Mouse (Mus musculus): ENCODE data around the gene Slc12a3. TPM values are rescaled to one million over a fixed set of nuclear protein-coding genes. Genes with fewer than 3 reads are reported as not detected.
"Not testable (repeated sequence)": the region's sequence is repeated elsewhere in the genome, so short reads cannot be mapped to it uniquely, and the experiment has no call there.

Gene Slc12a3
- polyA plus RNA-seq, 1 experiment from 2014 or later: 0.05 TPM

GRCm38 (mm10) chr8:94392147-94392546 is 63.1 kb downstream of the Slc12a3 start:
- 85% methylated on average over 12 of the region's 12 CpGs for WGBS
- H3K4me3 ChIP-seq (ENCODE audit: low read depth, low read length): no peak overlapping the region
- DNase-seq (ENCODE audit: low spot score) (peak; percentile 62), ATAC-seq (replicated peaks; ENCODE audit: low FRiP score, low TSS enrichment, low read depth) (no peak)
- H3K4me2 ChIP-seq (ENCODE audit: low read length): no peak overlapping the region
- no peaks in the 10 kb centered on the region for H3K9me3 ChIP-seq (ENCODE audit: control insufficient read depth, low read length)
- no peak overlapping the region for H3K27ac ChIP-seq (ENCODE audit: low read depth)
- H3K27me3 ChIP-seq (replicated peaks; ENCODE audit: control insufficient read depth, insufficient read depth, low read length): no peaks in the 10 kb centered on the region
- H3K4me1 ChIP-seq (replicated peaks; ENCODE audit: control insufficient read depth, insufficient read depth, low read length): peaks cover 4% of the 10 kb centered on the region
- peaks cover 72% of the 10 kb centered on the region for H3K36me3 ChIP-seq (ENCODE audit: control insufficient read depth, insufficient read depth, low read length)
- no peak overlapping the region for H3K9ac ChIP-seq (ENCODE audit: low read length)

DNA sequence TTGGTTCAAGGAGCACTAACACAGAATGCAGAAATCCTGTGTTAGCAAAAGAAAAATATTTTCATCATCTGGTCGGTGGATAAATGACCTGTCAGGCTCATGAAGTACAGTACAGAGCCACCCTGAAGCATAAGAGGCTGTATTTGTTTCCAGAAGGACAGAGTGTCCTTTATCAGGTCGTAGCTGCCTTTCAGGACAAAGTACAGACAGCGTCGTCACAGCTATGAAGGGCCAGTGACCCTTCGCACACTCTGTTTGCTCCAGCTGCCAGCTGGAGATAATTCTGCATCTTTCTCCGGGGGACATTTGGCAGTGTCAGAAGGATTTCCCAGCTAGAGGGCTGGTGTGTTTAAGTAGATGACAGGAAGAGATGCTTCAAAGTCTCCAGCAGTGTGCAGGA is 63.6 kb downstream of the Slc12a3 start:
- H3K27ac ChIP-seq (ENCODE audit: low read depth): no peak overlapping the region
- no peaks in the 10 kb centered on the region for H3K9me3 ChIP-seq (ENCODE audit: control insufficient read depth, low read length)
- DNase-seq (ENCODE audit: low spot score): no peak
- H3K4me1 ChIP-seq (replicated peaks; ENCODE audit: control insufficient read depth, insufficient read depth, low read length): peaks cover 3% of the 10 kb centered on the region
- no peaks in the 10 kb centered on the region for H3K27me3 ChIP-seq (replicated peaks; ENCODE audit: control insufficient read depth, insufficient read depth, low read length)
- H3K36me3 ChIP-seq (ENCODE audit: control insufficient read depth, insufficient read depth, low read length): peaks cover 72% of the 10 kb centered on the region
- no peak for ATAC-seq (replicated peaks; ENCODE audit: low FRiP score, low TSS enrichment, low read depth)
- no peak overlapping the region for H3K4me3 ChIP-seq (ENCODE audit: low read depth, low read length)
- WGBS: 45% methylated on average over 6 of the region's 6 CpGs
- H3K4me2 ChIP-seq (ENCODE audit: low read length): no peak overlapping the region
- H3K9ac ChIP-seq (ENCODE audit: low read length): no peak overlapping the region

GRCm38 (mm10) chr8:94395851-94396540 is 67.0 kb downstream of the Slc12a3 start:
- H3K4me1 ChIP-seq (replicated peaks; ENCODE audit: control insufficient read depth, insufficient read depth, low read length): no peaks in the 10 kb centered on the region
- 89% methylated on average over 6 of the region's 6 CpGs for WGBS
- H3K9ac ChIP-seq (ENCODE audit: low read length): no peak overlapping the region
- H3K36me3 ChIP-seq (ENCODE audit: control insufficient read depth, insufficient read depth, low read length): peaks cover 52% of the 10 kb centered on the region
- no peak overlapping the region for H3K4me2 ChIP-seq (ENCODE audit: low read length)
- no peaks in the 10 kb centered on the region for H3K27me3 ChIP-seq (replicated peaks; ENCODE audit: control insufficient read depth, insufficient read depth, low read length)
- H3K9me3 ChIP-seq (ENCODE audit: control insufficient read depth, low read length): no peaks in the 10 kb centered on the region
- H3K4me3 ChIP-seq (ENCODE audit: low read depth, low read length): no peak overlapping the region
- DNase-seq (ENCODE audit: low spot score) (no peak), ATAC-seq (replicated peaks; ENCODE audit: low FRiP score, low TSS enrichment, low read depth) (no peak)
- H3K27ac ChIP-seq (ENCODE audit: low read depth): no peak overlapping the region

- no peak overlapping the region for H3K27ac ChIP-seq (ENCODE audit: low read depth)
- no peaks in the 10 kb centered on the region for H3K9me3 ChIP-seq (ENCODE audit: control insufficient read depth, low read length)
- no peaks in the 10 kb centered on the region for H3K4me1 ChIP-seq (replicated peaks; ENCODE audit: control insufficient read depth, insufficient read depth, low read length)
- H3K27me3 ChIP-seq (replicated peaks; ENCODE audit: control insufficient read depth, insufficient read depth, low read length): no peaks in the 10 kb centered on the region
- peak; percentile 43; the same call in 1 of the 2 replicates for ATAC-seq (replicated peaks; ENCODE audit: low FRiP score, low TSS enrichment, low read depth)
- no peak overlapping the region for H3K4me2 ChIP-seq (ENCODE audit: low read length)
- peaks cover 41% of the 10 kb centered on the region for H3K36me3 ChIP-seq (ENCODE audit: control insufficient read depth, insufficient read depth, low read length)
- no peak overlapping the region for H3K9ac ChIP-seq (ENCODE audit: low read length)
- 64% methylated on average over 11 of the region's 11 CpGs for WGBS
- DNase-seq (ENCODE audit: low spot score): peak; percentile 63
- H3K4me3 ChIP-seq (ENCODE audit: low read depth, low read length): no peak overlapping the region
Observed at GRCm38 (mm10) chr8:94396964-94397657, 68.1 kb downstream of the Slc12a3 start.

- Histone ChIP-seq H3K27me3 (replicated peaks; ENCODE audit: control insufficient read depth, insufficient read depth, low read length) (no peaks in the 10 kb centered on the region), H3K4me2 (ENCODE audit: low read length) (no peak overlapping the region), H3K9me3 (ENCODE audit: control insufficient read depth, low read length) (no peaks in the 10 kb centered on the region), H3K27ac (ENCODE audit: low read depth) (no peak overlapping the region), H3K4me3 (ENCODE audit: low read depth, low read length) (no peak overlapping the region), H3K9ac (ENCODE audit: low read length) (no peak overlapping the region), H3K4me1 (replicated peaks; ENCODE audit: control insufficient read depth, insufficient read depth, low read length) (no peaks in the 10 kb centered on the region), H3K36me3 (ENCODE audit: control insufficient read depth, insufficient read depth, low read length) (peaks cover 28% of the 10 kb centered on the region)
- WGBS: 83% methylated on average over 6 of the region's 6 CpGs
- ATAC-seq (replicated peaks; ENCODE audit: low FRiP score, low TSS enrichment, low read depth) (no peak), DNase-seq (ENCODE audit: low spot score) (no peak)
Observed at GRCm38 (mm10) chr8:94398587-94398986, 69.6 kb downstream of the Slc12a3 start.

DNA sequence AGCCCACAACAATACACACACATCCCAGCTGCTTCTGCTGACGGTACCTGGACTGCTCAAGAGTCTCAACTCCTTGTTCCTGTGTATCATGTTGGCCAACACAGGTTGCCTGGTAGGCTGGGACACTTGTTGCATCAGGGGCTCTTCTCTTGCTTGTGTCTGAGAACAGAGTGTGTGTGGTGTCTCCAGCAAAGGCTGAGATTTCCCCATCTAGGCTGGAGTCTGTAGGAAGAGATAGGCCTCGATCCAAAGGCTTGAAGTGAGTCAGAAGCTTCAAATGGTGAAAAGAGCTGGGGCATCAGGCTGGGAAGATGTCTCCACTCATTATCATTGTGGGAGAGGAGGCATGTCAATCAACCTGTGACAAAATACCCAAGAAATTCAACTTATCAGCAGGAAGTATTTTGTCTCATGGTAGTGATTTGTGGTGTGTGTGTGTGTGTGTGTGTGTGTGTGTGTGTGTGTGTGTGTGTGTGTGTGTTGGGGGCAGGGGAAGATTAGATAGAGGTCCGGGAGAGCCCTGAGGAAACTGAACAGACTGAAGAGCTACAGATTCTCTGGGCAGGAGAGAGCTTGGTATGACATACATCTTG is 70.5 kb downstream of the Slc12a3 start:
- H3K4me2 ChIP-seq (ENCODE audit: low read length): no peak overlapping the region
- ATAC-seq (replicated peaks; ENCODE audit: low FRiP score, low TSS enrichment, low read depth): no peak

GRCm38 (mm10) chr8:94399957-94400356 is 71.0 kb downstream of the Slc12a3 start:
- WGBS: 84% methylated on average over 2 of the region's 2 CpGs
- not testable (repeated sequence) for H3K4me3 ChIP-seq (ENCODE audit: low read depth, low read length); H3K27me3 ChIP-seq (replicated peaks; ENCODE audit: control insufficient read depth, insufficient read depth, low read length); DNase-seq (ENCODE audit: low spot score); H3K4me1 ChIP-seq (replicated peaks; ENCODE audit: control insufficient read depth, insufficient read depth, low read length); H3K4me2 ChIP-seq (ENCODE audit: low read length); ATAC-seq (replicated peaks; ENCODE audit: low FRiP score, low TSS enrichment, low read depth); H3K9me3 ChIP-seq (ENCODE audit: control insufficient read depth, low read length); H3K9ac ChIP-seq (ENCODE audit: low read length); H3K27ac ChIP-seq (ENCODE audit: low read depth)
- peaks cover 14% of the 10 kb centered on the region for H3K36me3 ChIP-seq (ENCODE audit: control insufficient read depth, insufficient read depth, low read length)

More for the DNA sequence above, 70.5 kb downstream of the Slc12a3 start:
- 85% methylated on average over 3 of the region's 3 CpGs for WGBS
- no peaks in the 10 kb centered on the region for H3K9me3 ChIP-seq (ENCODE audit: control insufficient read depth, low read length)
- no peak overlapping the region for H3K9ac ChIP-seq (ENCODE audit: low read length)
- no peak overlapping the region for H3K27ac ChIP-seq (ENCODE audit: low read depth)
- H3K4me1 ChIP-seq (replicated peaks; ENCODE audit: control insufficient read depth, insufficient read depth, low read length): no peaks in the 10 kb centered on the region
- peaks cover 19% of the 10 kb centered on the region for H3K36me3 ChIP-seq (ENCODE audit: control insufficient read depth, insufficient read depth, low read length)
- no peak overlapping the region for H3K4me3 ChIP-seq (ENCODE audit: low read depth, low read length)
- no peak for DNase-seq (ENCODE audit: low spot score)
- no peaks in the 10 kb centered on the region for H3K27me3 ChIP-seq (replicated peaks; ENCODE audit: control insufficient read depth, insufficient read depth, low read length)

DNA sequence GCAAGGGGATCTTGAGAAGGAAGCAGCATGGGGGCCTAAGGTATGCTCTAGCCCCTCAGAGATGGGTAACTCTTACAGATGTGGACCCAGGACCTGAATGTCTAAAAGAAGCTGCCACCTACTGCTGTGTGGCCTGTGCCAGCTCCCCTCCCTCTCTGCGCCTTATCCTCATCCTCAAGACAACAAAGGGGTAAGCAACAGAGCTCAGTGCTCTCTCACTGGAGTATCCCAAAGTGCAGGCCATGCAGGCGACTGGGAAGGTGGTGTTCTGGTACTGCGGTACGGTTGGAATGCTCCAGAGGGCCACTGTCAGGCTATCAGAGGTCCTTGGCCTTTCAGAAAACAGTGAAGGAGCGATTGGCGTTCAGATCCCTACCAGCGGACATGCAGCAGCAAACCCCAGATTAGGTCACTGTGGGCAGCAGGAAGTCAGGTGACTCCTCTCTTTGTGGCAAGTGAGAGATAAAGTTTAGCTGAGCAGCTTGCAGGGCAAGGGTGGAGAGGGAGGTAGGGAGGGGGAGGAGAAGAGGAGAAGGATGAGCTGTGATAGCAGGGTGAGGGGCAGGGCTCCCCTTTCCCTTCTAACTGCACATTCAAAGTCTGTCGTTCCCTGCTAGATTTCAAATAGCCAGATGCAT is 79.6 kb downstream of the Slc12a3 start:
- Histone ChIP-seq H3K27me3 (replicated peaks; ENCODE audit: control insufficient read depth, insufficient read depth, low read length) (no peaks in the 10 kb centered on the region), H3K36me3 (ENCODE audit: control insufficient read depth, insufficient read depth, low read length) (no peaks in the 10 kb centered on the region), H3K4me2 (ENCODE audit: low read length) (no peak overlapping the region), H3K27ac (ENCODE audit: low read depth) (no peak overlapping the region), H3K9ac (ENCODE audit: low read length) (no peak overlapping the region), H3K4me3 (ENCODE audit: low read depth, low read length) (no peak overlapping the region), H3K9me3 (ENCODE audit: control insufficient read depth, low read length) (no peaks in the 10 kb centered on the region), H3K4me1 (replicated peaks; ENCODE audit: control insufficient read depth, insufficient read depth, low read length) (no peaks in the 10 kb centered on the region)
- 59% methylated on average over 8 of the region's 8 CpGs for WGBS
- DNase-seq (ENCODE audit: low spot score) (no peak), ATAC-seq (replicated peaks; ENCODE audit: low FRiP score, low TSS enrichment, low read depth) (no peak)

Measured in intestine, embryonic 14.5 days (tissue).